Mouse (Mus musculus) lung, postnatal 14 days (tissue): ENCODE measurements around the gene Mxd1.

Source experiments
- DNase-seq: peaks from one replicate; pipeline ENCODE4 v3.0.0; 2021

The Mxd1 gene

GRCm38 (mm10) chr6:86668580-86669239 is at the start of gene Mxd1:
Gene Mxd1 (minus strand): TSS chr6:86669161.
- DNase-seq: no peak

GRCm38 (mm10) chr6:86708072-86708774 is 39.3 kb upstream of the Mxd1 start:
- DNase-seq: no peak

- no peak for DNase-seq
These were observed 33.6 kb upstream of the Mxd1 start for GRCm38 (mm10) chr6:86702577-86702976.

- no peak for DNase-seq
These were observed 28.9 kb upstream of the Mxd1 start for GRCm38 (mm10) chr6:86697903-86698302.

- no peak for DNase-seq
These were observed 27.3 kb upstream of the Mxd1 start for GRCm38 (mm10) chr6:86696213-86696612.

- peak; percentile 65 for DNase-seq
These were observed 25.5 kb upstream of the Mxd1 start for GRCm38 (mm10) chr6:86694465-86694864.

- no peak for DNase-seq
These were observed 20.7 kb upstream of the Mxd1 start for GRCm38 (mm10) chr6:86689671-86690070.

GRCm38 (mm10) chr6:86686971-86687370 is 18.0 kb upstream of the Mxd1 start:
- no peak for DNase-seq

GRCm38 (mm10) chr6:86684655-86685011 is 15.7 kb upstream of the Mxd1 start:
- no peak for DNase-seq

GRCm38 (mm10) chr6:86683872-86684654 is 15.1 kb upstream of the Mxd1 start, which contains the start of gene Snrnp27:
Gene Snrnp27 (minus strand): TSS chr6:86684522.
- DNase-seq: peak; percentile 91

- no peak for DNase-seq
These were observed 12.3 kb upstream of the Mxd1 start for GRCm38 (mm10) chr6:86681289-86681688.

GRCm38 (mm10) chr6:86678341-86678740 is 9.4 kb upstream of the Mxd1 start:
- DNase-seq: no peak

- peak; percentile 68 for DNase-seq
These were observed 1.9 kb upstream of the Mxd1 start for GRCm38 (mm10) chr6:86670873-86671272.

GRCm38 (mm10) chr6:86669240-86669727 is 323 bp upstream of the Mxd1 start:
- peak; percentile 100 for DNase-seq

- DNase-seq: no peak
These were observed 1.9 kb downstream of the Mxd1 start for GRCm38 (mm10) chr6:86667061-86667460.

- no peak for DNase-seq
These were observed 3.2 kb downstream of the Mxd1 start for GRCm38 (mm10) chr6:86665560-86666307.

- DNase-seq: no peak
These were observed 3.9 kb downstream of the Mxd1 start for GRCm38 (mm10) chr6:86665076-86665475.

GRCm38 (mm10) chr6:86660161-86660877 is 8.6 kb downstream of the Mxd1 start:
- DNase-seq: no peak

GRCm38 (mm10) chr6:86658501-86658900 is 10.5 kb downstream of the Mxd1 start:
- DNase-seq: no peak

- no peak for DNase-seq
These were observed 14.6 kb downstream of the Mxd1 start for GRCm38 (mm10) chr6:86654270-86654916.

- DNase-seq: peak; percentile 53
These were observed 15.9 kb downstream of the Mxd1 start for GRCm38 (mm10) chr6:86653026-86653425.

- no peak for DNase-seq
These were observed 22.8 kb downstream of the Mxd1 start for GRCm38 (mm10) chr6:86646143-86646542.
